Mouse (Mus musculus) R1 (cell line): ENCODE data around the gene Ddx28.
A peak's percentile ranks its signal among the peaks of the same experiment; 100 is the strongest.
"Not testable (repeated sequence)": the region's sequence is repeated elsewhere in the genome, so short reads cannot be mapped to it uniquely, and the experiment has no call there.

Experiments
- DNase-seq: peaks from one replicate; pipeline ENCODE4 v3.0.0-alpha.2; 2018; ENCODE audit warnings: low read depth, low spot score

Ddx28 gene

DNA sequence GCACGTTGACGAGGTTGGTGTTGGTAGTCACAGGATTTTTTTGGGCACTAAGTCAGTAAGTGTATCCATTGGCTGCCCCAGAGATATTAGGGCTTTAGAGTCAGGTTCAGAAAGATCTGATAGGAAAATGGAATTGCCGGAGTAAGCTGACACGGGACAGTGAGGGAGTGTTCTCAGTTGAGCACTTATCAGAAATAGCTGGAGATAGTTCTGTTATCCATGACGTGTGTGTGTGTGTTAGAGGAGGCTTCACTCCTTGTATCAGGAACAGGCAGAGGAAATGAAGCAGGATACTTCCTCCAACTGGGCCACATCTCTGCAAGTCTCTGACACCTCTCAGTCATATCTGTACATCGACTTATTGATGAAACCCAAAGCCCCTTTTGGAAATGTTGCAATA is 4.6 kb upstream of the Ddx28 start:
- DNase-seq, result no peak

GRCm38 (mm10) chr8:106012203-106012602 is 521 bp upstream of the Ddx28 start:
- DNase-seq, result not testable (repeated sequence)

DNA sequence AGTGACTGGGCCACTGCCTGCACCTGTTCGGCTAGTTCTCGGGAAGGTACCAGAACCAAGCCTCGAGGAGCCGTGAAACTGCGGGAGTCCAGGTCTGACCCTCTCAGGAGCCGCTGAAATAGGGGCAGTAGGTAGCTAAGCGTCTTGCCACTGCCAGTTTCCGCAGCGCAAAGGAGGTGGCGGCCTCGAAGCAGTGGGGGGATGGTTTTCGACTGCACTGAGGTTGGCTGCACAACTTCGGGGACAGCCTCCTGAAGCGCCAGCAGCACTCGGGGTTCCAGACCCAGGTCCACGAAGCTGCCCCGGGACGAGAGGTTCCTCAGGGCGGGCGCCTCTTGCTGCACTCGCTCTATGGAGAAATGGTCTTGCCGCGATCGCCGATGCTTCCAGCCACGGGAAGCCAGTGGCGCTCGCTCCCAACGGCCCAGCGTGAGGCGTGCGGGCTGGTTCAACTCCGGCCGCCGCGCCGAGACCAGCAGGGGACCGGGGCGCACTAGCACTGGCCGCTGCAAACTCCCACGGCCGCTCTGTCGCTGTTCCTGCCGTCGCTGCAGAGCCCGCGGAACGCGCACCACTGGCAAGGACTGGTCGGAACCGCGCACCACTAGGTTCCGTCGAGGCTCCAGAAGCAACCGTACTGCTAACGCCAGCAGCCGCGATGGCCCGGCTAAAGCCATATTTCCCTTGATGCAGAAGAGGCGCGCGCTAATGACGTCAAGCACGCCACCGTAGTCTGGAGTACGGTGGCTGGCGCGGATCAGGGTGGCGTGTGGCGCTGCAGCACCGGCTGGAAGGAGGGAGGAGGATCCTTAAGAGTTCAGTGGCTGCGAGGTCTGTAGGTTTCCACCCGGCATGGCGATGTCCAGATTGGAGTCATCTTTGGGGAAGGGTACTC is 687 bp downstream of the Ddx28 start:
- peak; percentile 96 for DNase-seq

GRCm38 (mm10) chr8:106007891-106008290 is 3.8 kb downstream of the Ddx28 start:
- DNase-seq, result peak; percentile 42

DNA sequence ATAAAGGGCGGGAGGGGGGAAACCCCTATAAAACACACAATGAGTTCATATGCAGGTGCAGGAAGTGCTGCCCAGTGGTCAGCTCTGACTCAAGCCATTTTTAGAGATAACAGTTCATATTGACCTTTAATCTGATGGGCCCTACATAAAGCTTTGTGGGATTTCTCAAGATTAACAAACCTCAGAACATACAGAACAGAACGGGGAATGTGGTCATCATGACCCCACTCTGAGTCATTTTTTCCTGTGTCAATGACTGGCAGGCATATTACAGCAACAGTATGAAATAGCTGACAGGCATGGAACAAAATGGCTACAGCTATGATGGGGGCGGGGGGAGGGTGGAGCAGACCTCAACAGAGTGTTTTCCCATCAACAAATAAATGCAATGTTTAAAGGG is 4.5 kb downstream of the Ddx28 start:
- DNase-seq, result no peak

GRCm38 (mm10) chr8:106006413-106006812 is 5.3 kb downstream of the Ddx28 start:
- peak; percentile 38 for DNase-seq

- no peak for DNase-seq
These were observed 5.8 kb downstream of the Ddx28 start, which contains the start of gene Dpep2nb for GRCm38 (mm10) chr8:106005875-106006274. Gene Dpep2nb, minus strand, starts transcription at chr8:106005975.

DNA sequence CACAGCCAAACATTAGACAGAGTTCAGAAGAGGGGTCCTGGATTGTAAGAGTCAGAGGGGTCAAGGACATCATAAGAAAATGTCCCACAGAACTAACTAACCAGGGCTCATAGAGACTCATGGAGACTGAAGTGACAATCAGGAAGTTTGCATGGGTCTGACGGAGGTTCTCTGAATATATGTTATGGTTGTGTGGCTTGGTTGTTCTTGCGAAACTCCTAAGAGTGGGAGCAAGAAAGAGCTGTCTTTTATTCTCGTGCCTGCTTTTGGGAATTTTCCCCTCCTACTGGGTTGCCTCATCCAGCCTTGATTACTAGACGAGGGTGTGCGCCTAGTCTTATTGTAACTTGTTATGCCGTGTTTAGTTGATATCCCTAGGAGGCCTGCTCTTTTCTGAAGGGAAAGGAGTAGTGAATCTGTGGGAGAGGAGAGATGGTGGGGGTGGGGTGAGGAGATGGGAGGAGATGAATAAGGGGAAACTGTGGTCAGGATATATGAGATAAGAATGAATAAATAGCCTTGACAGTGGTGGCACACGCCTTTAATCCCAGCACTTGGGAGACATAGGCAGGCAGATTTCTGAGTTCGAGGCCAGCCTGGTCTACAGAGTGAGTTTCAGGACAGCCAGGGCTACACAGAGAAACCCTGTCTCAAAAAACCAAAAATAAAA is 7.0 kb downstream of the Ddx28 start:
- DNase-seq, result no peak

DNA sequence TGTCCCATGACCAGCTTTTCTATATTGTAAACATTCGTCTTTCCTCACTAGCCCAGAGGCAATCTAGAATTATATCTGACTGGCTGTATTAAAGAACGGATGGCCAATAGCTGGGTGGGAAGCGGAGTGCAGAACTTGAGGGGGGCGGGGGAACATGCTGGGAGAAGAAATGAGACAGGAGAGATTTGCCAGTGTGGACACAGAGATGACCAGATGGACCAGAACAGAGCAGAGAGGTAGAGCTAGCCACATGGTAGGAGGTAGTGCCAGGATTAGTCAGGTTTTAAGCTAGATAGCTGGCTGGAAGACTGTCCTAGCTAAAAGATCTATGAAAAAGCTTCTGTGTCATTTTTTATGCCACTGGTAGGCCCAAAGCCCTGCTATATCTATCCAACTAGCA is 9.8 kb downstream of the Ddx28 start:
- no peak for DNase-seq

DNA sequence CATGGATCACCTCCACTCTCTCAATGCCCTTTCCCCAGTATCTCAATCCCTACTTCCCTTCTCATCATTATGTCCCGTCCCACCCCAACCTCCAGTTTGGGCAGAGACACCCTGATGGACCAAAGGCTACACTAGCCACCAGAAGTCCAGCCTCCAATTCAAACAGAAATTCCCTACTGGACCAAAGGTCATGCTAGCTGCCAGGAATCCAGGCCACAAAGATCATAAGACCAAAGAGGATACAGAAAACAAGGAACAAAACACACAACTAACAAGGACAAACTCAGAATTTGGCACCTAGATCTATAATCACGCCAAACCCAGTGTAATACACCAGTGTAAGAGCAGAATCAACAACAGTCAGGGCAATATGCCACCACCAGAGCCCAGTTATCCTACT is 12.7 kb downstream of the Ddx28 start:
- no peak for DNase-seq

- no peak for DNase-seq
These were observed 15.3 kb downstream of the Ddx28 start for GRCm38 (mm10) chr8:105996359-105996758.

GRCm38 (mm10) chr8:105993226-105993625 is 18.5 kb downstream of the Ddx28 start:
- no peak for DNase-seq

GRCm38 (mm10) chr8:105992499-105992898 is 19.2 kb downstream of the Ddx28 start:
- no peak for DNase-seq

GRCm38 (mm10) chr8:105991546-105991945 is 20.1 kb downstream of the Ddx28 start:
- DNase-seq, result no peak

DNA sequence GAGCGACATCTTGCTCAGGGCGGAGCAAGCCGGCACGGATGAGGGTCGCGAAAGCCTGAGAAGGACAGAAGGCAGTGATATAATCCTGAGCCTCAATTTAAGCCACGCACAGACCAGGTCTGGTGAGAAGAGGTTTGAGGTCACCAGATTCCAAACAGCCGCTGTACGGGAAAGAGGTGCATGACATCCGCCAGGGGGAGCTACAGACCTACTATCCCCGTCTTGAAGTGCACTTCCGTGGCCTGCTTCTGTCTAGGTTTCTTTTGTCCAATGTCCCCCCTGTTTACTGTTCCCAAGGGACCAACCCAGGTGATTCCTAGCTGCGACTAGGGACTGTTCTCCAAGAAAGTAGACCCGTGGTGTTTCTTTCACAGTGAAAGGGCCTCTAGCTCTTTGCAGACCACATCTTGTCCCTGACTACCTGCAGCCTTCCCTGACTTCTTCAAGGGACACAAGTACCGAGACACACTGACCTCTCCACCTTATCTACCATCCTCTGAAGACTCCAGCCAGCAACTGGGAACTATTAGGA is 20.8 kb downstream of the Ddx28 start, which contains the start of gene Dus2:
Dus2 (plus strand) TSS at position 482 of the 532 bp plus-strand sequence.
- DNase-seq, result peak; percentile 90

- no peak for DNase-seq
These were observed 23.1 kb downstream of the Ddx28 start for GRCm38 (mm10) chr8:105988546-105988945.

DNA sequence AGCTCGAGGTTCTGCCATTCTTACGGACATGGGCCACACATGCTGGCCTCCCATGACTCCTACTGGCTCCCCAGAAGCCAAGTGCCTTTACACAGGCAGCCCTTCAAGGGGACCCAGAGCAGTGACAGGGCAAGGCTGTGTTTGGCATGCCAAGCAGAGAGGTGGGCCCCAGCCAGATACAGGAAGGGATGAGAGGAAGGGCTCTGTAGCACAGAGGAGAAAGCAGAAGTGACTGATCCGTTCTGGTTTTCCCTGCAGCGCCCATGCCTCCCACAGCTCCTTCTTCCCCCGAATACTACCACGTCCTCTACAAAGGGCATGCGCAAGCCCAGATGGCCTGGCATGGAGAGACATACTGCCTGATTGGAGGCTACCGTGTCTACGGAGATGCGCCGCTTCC is 28.3 kb downstream of the Ddx28 start:
- not testable (repeated sequence) for DNase-seq

DNA sequence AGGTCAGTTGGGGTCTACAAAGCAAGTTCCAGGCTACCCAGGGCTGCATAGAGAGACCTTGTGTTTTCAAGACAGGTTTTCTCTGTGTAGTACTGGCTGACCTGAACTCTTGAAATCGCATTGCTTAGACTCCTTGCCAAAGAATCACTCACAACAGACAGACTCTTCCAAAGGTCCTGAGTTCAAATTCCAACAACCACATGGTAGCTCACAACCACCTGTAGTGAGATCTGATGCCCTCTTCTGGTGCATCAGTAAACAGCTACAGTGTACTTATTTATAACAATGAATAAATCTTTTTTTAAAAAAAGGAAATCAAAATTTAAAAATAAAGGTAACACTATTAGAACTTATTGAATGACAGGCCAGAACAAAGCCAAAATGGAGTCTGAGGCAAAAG is 30.5 kb downstream of the Ddx28 start:
- no peak for DNase-seq

- peak; percentile 91 for DNase-seq
These were observed 32.4 kb downstream of the Ddx28 start, which contains the start of gene Dpep3 for GRCm38 (mm10) chr8:105979325-105979724. Gene Dpep3, minus strand, starts transcription at chr8:105979429.

DNA sequence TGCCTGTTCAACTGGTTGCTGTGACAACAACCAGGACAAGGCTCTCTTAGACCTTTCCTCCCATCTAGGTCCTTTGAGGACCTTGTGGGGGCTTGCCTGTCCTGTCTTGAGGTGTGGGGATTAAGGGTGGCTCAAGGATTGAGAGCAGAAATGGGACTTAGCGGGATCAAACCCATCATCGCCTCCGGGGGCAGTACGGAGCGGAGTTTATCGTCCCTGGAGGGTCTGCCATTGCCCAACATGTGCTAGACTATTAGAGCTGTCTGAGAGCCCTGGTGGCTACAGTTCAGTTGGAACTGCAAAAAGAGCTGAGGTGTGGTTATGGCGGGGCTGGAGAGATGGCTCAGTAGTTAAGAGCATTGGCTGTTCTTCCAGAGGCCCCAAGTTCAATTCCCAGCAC is 36.3 kb downstream of the Ddx28 start:
- DNase-seq, result peak; percentile 75

GRCm38 (mm10) chr8:105971019-105971720 is 40.5 kb downstream of the Ddx28 start:
- peak; percentile 95 for DNase-seq

GRCm38 (mm10) chr8:105969367-105969766 is 42.3 kb downstream of the Ddx28 start:
- no peak for DNase-seq
